16 mouse cellular contexts compared by ENCODE assay signal in genomic region chr4:148500410-148500867, GRCm38 (mm10). TPM values are rescaled to one million over a fixed set of nuclear protein-coding genes. Genes with fewer than 3 reads are reported as not detected.
A peak's percentile ranks its signal among the peaks of the same experiment; 100 is the strongest.
DNase-seq lines count a peak whose midpoint lies in the region; ATAC-seq and TF ChIP-seq lines count a peak whose summit lies in the region.
"Had no signal": no experiment of that assay in that cellular context is flagged by ENCODE, and none has a peak within 500 bp of the region (broad histone marks: within the 10 kb centered on the region; RNA-seq: fewer than 3 reads in every experiment).

TSS of gene Angptl7 (minus strand) at chr4:148500460.

- WGBS in kidney, embryonic 14.5 days: 48% methylated on average over 4 of the region's 4 CpGs

- no peak within 1 kb of the TSS for H3K4me3 ChIP-seq in testis, adult 2 months (ENCODE audit: control insufficient read depth, low read depth, low read length)
- no peak within 1 kb of the TSS for H3K4me3 ChIP-seq in kidney, embryonic 14.5 days (ENCODE audit: low read length)
- H3K4me3 ChIP-seq: embryonic facial prominence, embryonic 12.5 days; midbrain, embryonic 13.5 days; neural tube, embryonic 15.5 days had no signal

- 0 out of 2 replicates have a peak within 1 kb of the TSS, but pooled peaks have one; percentile 12 for H3K9ac ChIP-seq in kidney, embryonic 14.5 days (ENCODE audit: low read depth, low read length)
- H3K9ac ChIP-seq: embryonic facial prominence, embryonic 12.5 days; midbrain, embryonic 13.5 days; neural tube, embryonic 15.5 days had no signal

- no peaks in the 10 kb centered on the region for H3K27me3 ChIP-seq in testis, adult 2 months (ENCODE audit: control insufficient read depth, insufficient read depth, low read length)
- H3K27me3 ChIP-seq in kidney, embryonic 14.5 days (ENCODE audit: control insufficient read depth, insufficient read depth, low read length): no peaks in the 10 kb centered on the region
- H3K27me3 ChIP-seq: embryonic facial prominence, embryonic 12.5 days; midbrain, embryonic 13.5 days; neural tube, embryonic 15.5 days had no signal

- ATAC-seq in kidney, embryonic 14.5 days (ENCODE audit: low FRiP score, low TSS enrichment): no peak
- ATAC-seq: forebrain, embryonic 14.5 days; lung, postnatal 0 days; midbrain, embryonic 13.5 days had no signal

- TF ChIP-seq CTCF in testis, adult 2 months (IDR thresholded peaks at IDR 0.05; ENCODE audit: control insufficient read depth, insufficient read depth, insufficient replicate concordance, low read depth, low read length): no peak

- H3K4me1 ChIP-seq in testis, adult 2 months (ENCODE audit: control insufficient read depth, insufficient read depth, low read length): no peaks in the 10 kb centered on the region
- peaks cover 11% of the 10 kb centered on the region for H3K4me1 ChIP-seq in kidney, embryonic 14.5 days (ENCODE audit: control insufficient read depth, insufficient read depth, low read length)
- H3K4me1 ChIP-seq: embryonic facial prominence, embryonic 12.5 days; midbrain, embryonic 13.5 days had no signal

- no peak for TF ChIP-seq POLR2A in testis, adult 2 months (IDR thresholded peaks at IDR 0.05; ENCODE audit: control insufficient read depth, low read depth, low read length)

- H3K36me3 ChIP-seq in testis, adult 2 months (ENCODE audit: control insufficient read depth, insufficient read depth, low read length): peaks cover 3% of the 10 kb centered on the region; the same call in 1 of the 2 replicates
- peaks cover 48% of the 10 kb centered on the region for H3K36me3 ChIP-seq in kidney, embryonic 14.5 days (ENCODE audit: control insufficient read depth, insufficient read depth, low read length)

- H3K27ac ChIP-seq in testis, adult 2 months (ENCODE audit: control insufficient read depth, insufficient read depth, low read depth, low read length): no peak within 1 kb of the TSS
- H3K27ac ChIP-seq in kidney, embryonic 14.5 days (ENCODE audit: low read depth, low read length): no peak within 1 kb of the TSS
- H3K27ac ChIP-seq: embryonic facial prominence, embryonic 12.5 days; midbrain, embryonic 13.5 days; neural tube, embryonic 15.5 days had no signal

- peak; percentile 30 for DNase-seq in gastrocnemius, adult 18-20 months (ENCODE audit: low spot score)
- no peak for DNase-seq in gastrocnemius, postnatal 4 days (ENCODE audit: low spot score in 2 of 2)
- no peak for DNase-seq in testis, postnatal 14 days (ENCODE audit: low spot score)
- DNase-seq in embryo, embryonic 10 days (ENCODE audit: low spot score): no peak
- DNase-seq in spleen, postnatal 14 days (ENCODE audit: low spot score in 2 of 2): no peak
- DNase-seq in left cerebral cortex, adult 9 months (ENCODE audit: low spot score in 2 of 2): no peak
- DNase-seq: cerebellum, adult 9-10 months; layer of hippocampus, postnatal 36 days had no signal

- H3K4me2 ChIP-seq in kidney, embryonic 14.5 days (replicated peaks; ENCODE audit: low read depth, low read length): no peak within 1 kb of the TSS
- H3K4me2 ChIP-seq: embryonic facial prominence, embryonic 12.5 days; liver, embryonic 11.5 days; midbrain, embryonic 13.5 days; neural tube, embryonic 15.5 days had no signal

- H3K9me3 ChIP-seq in kidney, embryonic 14.5 days (ENCODE audit: control insufficient read depth, low read length): no peaks in the 10 kb centered on the region
- H3K9me3 ChIP-seq: embryonic facial prominence, embryonic 12.5 days; midbrain, embryonic 13.5 days; neural tube, embryonic 15.5 days had no signal

RNA-seq across cellular contexts. Expression of gene Angptl7, which starts in this region (rescaled TPM):
- total RNA-seq in gastrocnemius, adult 18-20 months (2021): 10 to 100 TPM in 1 of 2 experiments, 1 to 10 TPM in 1; 9.3 to 24.6 TPM
- 1 to 10 TPM; 1.7 to 4.0 TPM for total RNA-seq in gastrocnemius, postnatal 4 days (2021)
- 3.4 and 11.0 TPM in 2 replicates for polyA plus RNA-seq in testis, adult 2 months (2012; rRNA removed)
- polyA plus RNA-seq in kidney, embryonic 14.5 days (2014; fragmentation: Nextera tagmentation; extraction: Ambion mirVana): 0.54 and 1.4 TPM in 2 replicates
